Mouse (Mus musculus) heart, embryonic 10.5 days (tissue): ENCODE measurements around the gene Stard9. TPM values are rescaled to one million over a fixed set of nuclear protein-coding genes. Genes with fewer than 3 reads are reported as not detected.

ENCODE experiments used
- DNase-seq: peaks from one replicate; pipeline ENCODE4 v3.0.0-alpha.2; 2017; ENCODE audit warnings: low spot score
- H3K27ac ChIP-seq: fragments of 300-500 bp; sonication (generic); 2 replicates; pipeline ENCODE4 v1.5.1; 2016; ENCODE audit warnings: mild to moderate bottlenecking
- H3K27me3 ChIP-seq: fragments of 300-500 bp; sonication (generic); 2 replicates; pipeline ENCODE4 v1.6.1; 2016; ENCODE audit warnings: mild to moderate bottlenecking; ENCODE audit not compliant: poor library complexity, insufficient read depth, severe bottlenecking
- H3K36me3 ChIP-seq: fragments of 300-500 bp; sonication (generic); 2 replicates; pipeline ENCODE4 v1.6.1; 2016; ENCODE audit warnings: mild to moderate bottlenecking, moderate library complexity
- H3K4me1 ChIP-seq: fragments of 300-500 bp; sonication (generic); 2 replicates; pipeline ENCODE4 v1.6.1; 2016; ENCODE audit warnings: mild to moderate bottlenecking
- H3K4me3 ChIP-seq: fragments of 300-500 bp; sonication (generic); 2 replicates; pipeline ENCODE4 v1.5.1; 2016; ENCODE audit warnings: mild to moderate bottlenecking, moderate library complexity
- H3K9me3 ChIP-seq: fragments of 300-500 bp; sonication (generic); 2 replicates; pipeline ENCODE4 v1.6.1; 2016; ENCODE audit warnings: mild to moderate bottlenecking, moderate library complexity
- WGBS: fragments of 180-500 bp; shearing (Covaris S2); methylation state at CpG from one replicate; pipeline ENCODE4 v1.1.7; 2016; 5-methylcytosine and 5-hydroxymethylcytosine counted together
- polyA plus RNA-seq: library from polyadenylated mRNA; unstranded; fragments of >200 nt; fragmentation: Nextera tagmentation; extraction: Ambion mirVana; gene quantifications from 2 replicates; pipeline ENCODE4 v1.2.1, GENCODE M21; 2016

Gene Stard9
- polyA plus RNA-seq, 1 experiment from 2014 or later: 2.3 TPM

- DNase-seq: no peak
- no peaks in the 10 kb centered on the region for H3K9me3 ChIP-seq
- H3K4me3 ChIP-seq: no peak overlapping the region
- peaks cover 14% of the 10 kb centered on the region for H3K36me3 ChIP-seq
- no peaks in the 10 kb centered on the region for H3K27me3 ChIP-seq
- peaks cover 15% of the 10 kb centered on the region; the same call in 1 of the 2 replicates for H3K4me1 ChIP-seq
- H3K27ac ChIP-seq: no peak overlapping the region
- WGBS: 81% methylated on average over 2 of the region's 2 CpGs
Measured at GRCm38 (mm10) chr2:120630246-120630645, 1.3 kb downstream of the Stard9 start.

DNA sequence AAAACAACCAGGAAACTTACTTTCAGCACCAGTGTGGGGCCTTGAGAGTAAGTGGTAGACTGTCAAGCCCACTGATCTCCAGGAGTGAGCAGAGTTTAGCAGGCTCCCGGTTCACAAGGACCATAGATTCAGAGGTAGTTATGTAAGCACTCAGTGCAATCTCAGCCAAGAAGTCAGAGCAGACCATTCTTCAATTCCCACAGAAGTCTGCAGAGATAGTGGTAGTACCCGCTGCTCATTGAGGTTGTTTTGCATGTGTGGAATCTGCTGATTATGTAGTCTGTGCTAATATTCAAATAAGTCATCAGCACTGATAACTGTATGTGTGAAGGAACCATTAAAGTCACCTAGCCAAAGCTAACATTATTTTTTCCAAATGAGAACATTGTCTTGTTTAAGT, 1.7 kb downstream of the Stard9 start:
- WGBS: 56% methylated on average over 2 of the region's 2 CpGs
- no peaks in the 10 kb centered on the region for H3K9me3 ChIP-seq
- H3K27ac ChIP-seq: no peak overlapping the region
- peaks cover 15% of the 10 kb centered on the region; the same call in 1 of the 2 replicates for H3K4me1 ChIP-seq
- peaks cover 18% of the 10 kb centered on the region for H3K36me3 ChIP-seq
- no peak overlapping the region for H3K4me3 ChIP-seq
- H3K27me3 ChIP-seq: no peaks in the 10 kb centered on the region
- DNase-seq: no peak

- H3K27me3 ChIP-seq: no peaks in the 10 kb centered on the region
- H3K4me3 ChIP-seq: no peak overlapping the region
- peaks cover 18% of the 10 kb centered on the region for H3K36me3 ChIP-seq
- peaks cover 15% of the 10 kb centered on the region; the same call in 1 of the 2 replicates for H3K4me1 ChIP-seq
- no peak for DNase-seq
- no peaks in the 10 kb centered on the region for H3K9me3 ChIP-seq
- H3K27ac ChIP-seq: no peak overlapping the region
- WGBS: 69% methylated on average over 2 of the region's 2 CpGs
Measured at GRCm38 (mm10) chr2:120631521-120631920, 2.6 kb downstream of the Stard9 start.

- Histone ChIP-seq H3K4me3 (no peak overlapping the region), H3K27ac (no peak overlapping the region), H3K4me1 (peaks cover 15% of the 10 kb centered on the region; the same call in 1 of the 2 replicates), H3K36me3 (peaks cover 18% of the 10 kb centered on the region), H3K9me3 (no peaks in the 10 kb centered on the region), H3K27me3 (no peaks in the 10 kb centered on the region)
- DNase-seq: no peak
- WGBS: 74% methylated on average over 4 of the region's 4 CpGs
Measured at GRCm38 (mm10) chr2:120631957-120632356, 3.0 kb downstream of the Stard9 start.

- Histone ChIP-seq H3K4me3 (no peak overlapping the region), H3K9me3 (no peaks in the 10 kb centered on the region), H3K27me3 (no peaks in the 10 kb centered on the region), H3K4me1 (no peaks in the 10 kb centered on the region), H3K27ac (no peak overlapping the region), H3K36me3 (peaks cover 6% of the 10 kb centered on the region; the same call in 1 of the 2 replicates)
- no peak for DNase-seq
- 89% methylated on average over 8 of the region's 8 CpGs for WGBS
Measured at GRCm38 (mm10) chr2:120640835-120641234, 11.9 kb downstream of the Stard9 start.

DNA sequence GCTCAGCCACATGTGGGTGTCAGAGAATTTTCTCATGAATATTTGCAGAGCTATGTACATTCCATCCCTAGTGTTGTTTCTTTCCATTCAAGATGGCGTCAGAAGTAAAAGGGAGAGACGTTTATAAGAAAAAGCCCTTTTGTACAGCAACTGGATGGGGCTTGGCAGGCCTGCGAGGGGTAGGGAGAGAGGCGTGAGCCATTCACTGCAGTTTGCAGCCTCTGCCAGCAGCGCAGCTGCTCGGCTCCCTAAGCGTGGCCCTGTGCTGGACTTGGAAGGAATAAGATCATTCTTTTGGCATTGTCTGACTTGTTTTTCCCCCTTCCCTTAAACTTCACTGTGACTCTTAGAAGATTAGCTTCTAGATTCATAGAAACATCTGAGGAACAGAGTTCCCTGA, 14.9 kb downstream of the Stard9 start:
- 82% methylated on average over 7 of the region's 7 CpGs for WGBS
- Histone ChIP-seq H3K4me1 (no peaks in the 10 kb centered on the region), H3K27ac (no peak overlapping the region), H3K4me3 (no peak overlapping the region), H3K36me3 (peaks cover 6% of the 10 kb centered on the region; the same call in 1 of the 2 replicates), H3K27me3 (no peaks in the 10 kb centered on the region), H3K9me3 (no peaks in the 10 kb centered on the region)
- no peak for DNase-seq

- Histone ChIP-seq H3K4me3 (no peak overlapping the region), H3K27me3 (no peaks in the 10 kb centered on the region), H3K27ac (no peak overlapping the region), H3K36me3 (no peaks in the 10 kb centered on the region), H3K4me1 (no peaks in the 10 kb centered on the region), H3K9me3 (no peaks in the 10 kb centered on the region)
- 77% methylated on average over 4 of the region's 4 CpGs for WGBS
- DNase-seq: no peak
Measured at GRCm38 (mm10) chr2:120646777-120647176, 17.9 kb downstream of the Stard9 start.

DNA sequence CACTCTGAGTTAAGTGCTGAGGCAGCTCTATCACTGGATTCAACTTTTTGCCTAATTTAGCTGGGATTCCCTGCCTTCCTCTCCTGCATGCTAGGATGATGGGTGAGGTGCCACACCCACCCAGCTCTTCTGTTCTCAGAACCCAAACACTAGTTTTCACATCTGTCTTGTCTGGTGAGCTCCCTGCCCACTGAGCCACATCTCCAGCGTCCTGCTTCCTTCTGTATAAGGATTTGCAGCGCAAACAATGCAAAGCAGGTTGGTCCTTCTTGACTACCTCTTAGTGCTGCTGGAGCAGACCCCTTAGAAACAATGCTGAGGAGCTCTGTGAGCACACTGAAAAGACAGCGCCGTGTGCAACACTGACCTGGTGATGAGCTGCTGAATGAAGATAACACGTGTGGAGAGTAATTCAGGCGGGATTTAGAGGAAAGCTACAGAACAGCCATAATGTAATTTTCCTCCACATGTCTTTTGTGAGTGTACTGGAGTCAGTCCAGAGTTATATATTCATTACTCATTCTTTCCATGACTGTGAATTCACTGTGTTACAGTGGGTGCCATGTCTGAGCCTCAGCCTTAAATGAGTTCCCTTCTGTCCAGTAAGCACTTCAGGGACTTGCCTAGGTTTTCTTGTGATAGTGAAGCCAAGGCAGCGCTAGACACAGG, 23.5 kb downstream of the Stard9 start:
- no peak overlapping the region for H3K27ac ChIP-seq
- no peaks in the 10 kb centered on the region for H3K4me1 ChIP-seq
- no peak for DNase-seq
- H3K4me3 ChIP-seq: no peak overlapping the region
- H3K36me3 ChIP-seq: no peaks in the 10 kb centered on the region
- no peaks in the 10 kb centered on the region for H3K27me3 ChIP-seq
- H3K9me3 ChIP-seq: no peaks in the 10 kb centered on the region
- 71% methylated on average over 7 of the region's 7 CpGs for WGBS

DNA sequence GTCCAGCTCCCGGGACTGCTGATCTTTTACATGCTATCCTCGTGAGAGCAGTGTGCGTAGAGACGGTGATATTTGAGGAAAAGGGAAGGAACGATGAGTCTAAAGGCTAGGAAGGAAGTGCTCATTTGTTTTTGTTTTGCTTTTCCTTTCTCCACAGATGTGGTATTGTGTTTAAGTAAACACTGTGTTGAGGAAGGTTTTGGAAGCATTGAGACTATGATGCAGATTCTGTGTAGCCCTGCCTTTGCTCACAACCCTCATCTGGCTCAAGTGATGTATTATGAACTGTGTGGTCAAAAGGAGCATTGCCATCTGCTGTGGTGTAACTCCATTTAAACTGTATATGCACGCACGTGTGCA, 24.0 kb downstream of the Stard9 start:
- DNase-seq: no peak
- no peak overlapping the region for H3K27ac ChIP-seq
- no peaks in the 10 kb centered on the region for H3K4me1 ChIP-seq
- H3K9me3 ChIP-seq: no peaks in the 10 kb centered on the region
- WGBS: 74% methylated on average over 7 of the region's 7 CpGs
- H3K27me3 ChIP-seq: no peaks in the 10 kb centered on the region
- no peak overlapping the region for H3K4me3 ChIP-seq
- no peaks in the 10 kb centered on the region for H3K36me3 ChIP-seq

- no peak for DNase-seq
- Histone ChIP-seq H3K4me1 (no peaks in the 10 kb centered on the region), H3K36me3 (no peaks in the 10 kb centered on the region), H3K27me3 (no peaks in the 10 kb centered on the region), H3K4me3 (no peak overlapping the region), H3K9me3 (no peaks in the 10 kb centered on the region), H3K27ac (no peak overlapping the region)
- WGBS: 66% methylated on average over 2 of the region's 2 CpGs
Measured at GRCm38 (mm10) chr2:120654693-120655092, 25.8 kb downstream of the Stard9 start.

GRCm38 (mm10) chr2:120655905-120656304, 27.0 kb downstream of the Stard9 start:
- Histone ChIP-seq H3K36me3 (no peaks in the 10 kb centered on the region), H3K27ac (no peak overlapping the region), H3K27me3 (no peaks in the 10 kb centered on the region), H3K4me3 (no peak overlapping the region), H3K4me1 (no peaks in the 10 kb centered on the region), H3K9me3 (no peaks in the 10 kb centered on the region)
- 84% methylated on average over 5 of the region's 5 CpGs for WGBS
- DNase-seq: no peak

- no peak for DNase-seq
- WGBS: 83% methylated on average over 2 of the region's 2 CpGs
Measured at GRCm38 (mm10) chr2:120656711-120657110, 27.8 kb downstream of the Stard9 start.

DNA sequence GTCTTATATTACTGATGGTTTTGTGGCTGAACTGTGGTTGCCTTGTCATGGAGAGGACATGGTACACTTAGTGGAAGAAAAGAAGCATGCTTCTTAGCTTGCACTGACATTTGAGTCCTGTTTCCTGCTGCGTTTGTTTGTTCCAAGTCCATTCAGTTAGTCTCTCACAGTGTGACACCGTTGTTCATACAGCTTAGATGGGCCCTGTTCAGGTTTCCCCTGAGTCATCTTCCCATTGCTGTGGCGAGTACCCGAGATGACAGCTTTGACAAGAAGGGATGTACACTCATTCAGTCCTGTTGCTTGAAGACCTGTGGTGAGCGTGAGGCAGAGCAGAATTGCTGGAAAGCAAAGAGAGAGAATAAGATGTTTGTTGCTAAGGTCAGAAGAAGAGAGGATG, 29.6 kb downstream of the Stard9 start:
- no peaks in the 10 kb centered on the region for H3K9me3 ChIP-seq
- no peak overlapping the region for H3K4me3 ChIP-seq
- H3K27me3 ChIP-seq: no peaks in the 10 kb centered on the region
- no peak for DNase-seq
- H3K4me1 ChIP-seq: no peaks in the 10 kb centered on the region
- 73% methylated on average over 5 of the region's 5 CpGs for WGBS
- H3K27ac ChIP-seq: no peak overlapping the region
- H3K36me3 ChIP-seq: no peaks in the 10 kb centered on the region

More at GRCm38 (mm10) chr2:120656711-120657110, 27.8 kb downstream of the Stard9 start:
- no peak overlapping the region for H3K4me3 ChIP-seq
- H3K27me3 ChIP-seq: no peaks in the 10 kb centered on the region
- no peaks in the 10 kb centered on the region for H3K4me1 ChIP-seq
- no peaks in the 10 kb centered on the region for H3K9me3 ChIP-seq
- no peaks in the 10 kb centered on the region for H3K36me3 ChIP-seq
- H3K27ac ChIP-seq: no peak overlapping the region

DNA sequence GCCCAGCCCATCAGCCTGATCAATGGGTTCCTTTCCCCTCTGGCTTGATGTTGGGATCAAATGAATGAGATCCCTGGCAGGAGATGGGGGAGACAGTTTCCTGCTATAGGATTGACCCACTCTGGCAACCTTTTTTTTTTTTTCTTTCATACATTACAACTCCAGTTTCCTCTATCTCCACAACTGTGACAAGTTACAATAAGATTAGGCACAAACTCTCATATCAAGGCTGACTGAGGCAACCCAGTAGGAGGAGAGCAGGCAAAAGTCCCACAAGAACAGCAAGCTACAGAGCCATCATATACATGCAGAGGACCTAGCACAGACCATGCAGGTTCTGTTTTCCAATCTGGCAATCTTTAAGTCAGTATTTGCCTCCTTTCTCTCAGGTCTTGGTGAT, 30.4 kb downstream of the Stard9 start:
- H3K9me3 ChIP-seq: no peaks in the 10 kb centered on the region

More for the DNA sequence above, 30.4 kb downstream of the Stard9 start:
- H3K4me1 ChIP-seq: no peaks in the 10 kb centered on the region
- H3K36me3 ChIP-seq: no peaks in the 10 kb centered on the region
- no peaks in the 10 kb centered on the region for H3K27me3 ChIP-seq
- H3K27ac ChIP-seq: no peak overlapping the region
- no peak for DNase-seq
- H3K4me3 ChIP-seq: no peak overlapping the region
